ENCODE assay signal across 8 mouse cellular contexts in the genomic region with DNA sequence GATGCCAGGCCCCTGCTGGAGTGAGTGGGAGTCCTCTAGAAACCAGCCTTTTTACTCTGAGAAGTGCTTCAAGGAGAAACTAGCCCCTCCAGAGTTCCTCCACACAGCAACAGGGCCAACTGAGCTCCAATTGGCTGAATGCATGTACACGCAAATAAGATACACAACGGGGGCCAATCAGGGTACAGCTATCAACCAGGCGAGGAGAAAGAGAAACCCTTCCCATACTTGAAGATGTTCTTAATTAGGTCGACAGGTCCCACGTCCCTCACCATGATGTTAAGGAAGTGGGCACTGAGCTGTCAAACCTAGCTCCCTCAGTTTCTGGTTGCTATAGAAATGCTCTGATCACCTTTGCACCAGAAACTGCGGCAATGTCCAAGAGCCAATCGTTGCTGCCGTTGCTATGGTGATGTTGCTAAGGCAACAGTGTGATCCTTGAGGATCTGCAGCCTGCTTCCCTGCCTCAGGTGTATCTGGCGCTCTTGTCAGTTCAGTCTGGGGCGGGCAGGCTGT. TPM values are rescaled to one million over a fixed set of nuclear protein-coding genes. Genes with fewer than 3 reads are reported as not detected.
DNase-seq lines count a peak whose midpoint lies in the region; ATAC-seq and TF ChIP-seq lines count a peak whose summit lies in the region.

No protein-coding gene starts in this region.

- WGBS in heart, embryonic 15.5 days = 8% methylated on average over 10 of the region's 10 CpGs
- WGBS in small intestine, adult 2 months = 14% methylated on average over 10 of the region's 10 CpGs

- no peaks in the 10 kb centered on the region for H3K36me3 ChIP-seq in heart, embryonic 15.5 days
- no peaks in the 10 kb centered on the region for H3K36me3 ChIP-seq in small intestine, adult 2 months (ENCODE audit: control insufficient read depth, insufficient read depth, low read length)

- intact Hi-C loops in heart, postnatal 36 days (cut with DNase I) = no loop called here

- H3K9ac ChIP-seq in heart, embryonic 15.5 days = no peak overlapping the region

- peaks cover 36% of the 10 kb centered on the region for H3K4me1 ChIP-seq in heart, embryonic 15.5 days (replicated peaks)
- H3K4me1 ChIP-seq in small intestine, adult 2 months (ENCODE audit: control insufficient read depth, insufficient read depth, insufficient read length, low read length) = peaks cover 29% of the 10 kb centered on the region

- TF ChIP-seq CTCF in small intestine, adult 2 months (IDR thresholded peaks at IDR 0.05; ENCODE audit: extremely low read depth, insufficient read length, insufficient replicate concordance, low read depth, low read length) = no peak

- no peak for TF ChIP-seq POLR2A in small intestine, adult 2 months (IDR thresholded peaks at IDR 0.05; ENCODE audit: low read depth, low read length)

- no peaks in the 10 kb centered on the region for H3K9me3 ChIP-seq in heart, embryonic 15.5 days (replicated peaks)

- no peak for DNase-seq in heart, postnatal 36 days
- DNase-seq in cerebellum, adult 8-10 months = peak; percentile 50
- peak; percentile 76 for DNase-seq in forelimb bud, embryonic 11.5 days (ENCODE audit: low read depth, low spot score)
- DNase-seq in left cerebral cortex, adult 11 months (ENCODE audit: low spot score) = peak; percentile 74
- no peak for DNase-seq in urinary bladder, postnatal 25 days (ENCODE audit: low spot score)

- peaks cover 5% of the 10 kb centered on the region; the same call in 1 of the 2 replicates for H3K27me3 ChIP-seq in heart, embryonic 15.5 days
- no peaks in the 10 kb centered on the region for H3K27me3 ChIP-seq in small intestine, adult 2 months (ENCODE audit: control insufficient read depth, insufficient read depth, low read length)

- no peak overlapping the region for H3K4me3 ChIP-seq in heart, embryonic 15.5 days
- peak overlapping the region; percentile 14; the same call in 1 of the 2 replicates for H3K4me3 ChIP-seq in small intestine, adult 2 months (ENCODE audit: low read depth, low read length)

- no peak overlapping the region for H3K27ac ChIP-seq in heart, embryonic 15.5 days
- H3K27ac ChIP-seq in small intestine, adult 2 months (ENCODE audit: insufficient read depth, low read depth, low read length) = no peak overlapping the region

- peak overlapping the region; percentile 20; the same call in 1 of the 2 replicates for H3K4me2 ChIP-seq in heart, embryonic 15.5 days

- ATAC-seq in heart, embryonic 15.5 days (replicated peaks; ENCODE audit: insufficient number of reproducible peaks, insufficient read depth, low FRiP score, low read depth) = no peak
- ATAC-seq in megakaryocyte progenitor cell, adult 5-6 weeks (replicated peaks; ENCODE audit: poor library complexity) = peak; percentile 57

RNA-seq across cellular contexts. Expression of gene Hdac11, which starts 2.9 kb away (rescaled TPM):
- polyA plus RNA-seq in heart, embryonic 15.5 days (2015; fragmentation: Nextera tagmentation; extraction: Ambion mirVana) = 8.7 and 10.4 TPM in 2 replicates
- 10 to 100 TPM; 15.7 to 16.7 TPM for total RNA-seq in heart, postnatal 36 days (2021)
- 0.77 and 1.1 TPM in 2 replicates for total RNA-seq in megakaryocyte progenitor cell, adult 5-6 weeks (2015)
- 1.2 and 1.4 TPM in 2 replicates for total RNA-seq in megakaryocyte progenitor cell, adult 5-6 weeks (2017)
- 13.4 and 24.0 TPM in 2 replicates for polyA plus RNA-seq in small intestine, adult 2 months (2012; rRNA removed)

RNA-seq across cellular contexts. Expression of gene Nup210, which starts 37.0 kb away (rescaled TPM):
- 6.2 and 12.0 TPM in 2 replicates for polyA plus RNA-seq in heart, embryonic 15.5 days (2015; fragmentation: Nextera tagmentation; extraction: Ambion mirVana)
- total RNA-seq in heart, postnatal 36 days (2021) = 1 to 10 TPM; 2.3 to 4.8 TPM
- 157 and 167 TPM in 2 replicates for total RNA-seq in megakaryocyte progenitor cell, adult 5-6 weeks (2015)
- 173 and 176 TPM in 2 replicates for total RNA-seq in megakaryocyte progenitor cell, adult 5-6 weeks (2017)
- 25.9 and 28.9 TPM in 2 replicates for polyA plus RNA-seq in small intestine, adult 2 months (2012; rRNA removed)

RNA-seq across cellular contexts. Expression of gene Fbln2, which starts 58.6 kb away (rescaled TPM):
- polyA plus RNA-seq in heart, embryonic 15.5 days (2015; fragmentation: Nextera tagmentation; extraction: Ambion mirVana) = 156 and 255 TPM in 2 replicates
- total RNA-seq in heart, postnatal 36 days (2021) = 10 to 100 TPM; 65.7 to 83.2 TPM
- total RNA-seq in megakaryocyte progenitor cell, adult 5-6 weeks (2015) = not detected in 2 replicates
- total RNA-seq in megakaryocyte progenitor cell, adult 5-6 weeks (2017) = not detected in 2 replicates
- 19.6 and 24.9 TPM in 2 replicates for polyA plus RNA-seq in small intestine, adult 2 months (2012; rRNA removed)

Comparison
In these comparisons a context has a peak if more than half of its experiments do, and no peak if none do; other contexts are left out.
1. DNase-seq: peak in cerebellum, adult 8-10 months (single experiment), forelimb bud, embryonic 11.5 days (single experiment) and left cerebral cortex, adult 11 months (single experiment); none in heart, postnatal 36 days (0 of 2) and urinary bladder, postnatal 25 days (single experiment).
2. RNA of gene Hdac11, which starts 2.9 kb away (total RNA-seq): 15.7 to 16.7 TPM in heart, postnatal 36 days; 0.77 to 1.4 TPM in megakaryocyte progenitor cell, adult 5-6 weeks; every median in the first group is over 4 times any median in the second.
3. RNA of gene Nup210, which starts 37.0 kb away (total RNA-seq): 157 to 176 TPM in megakaryocyte progenitor cell, adult 5-6 weeks; 2.3 to 4.8 TPM in heart, postnatal 36 days; every median in the first group is over 10 times any median in the second.
4. RNA of gene Fbln2, which starts 58.6 kb away (total RNA-seq): 65.7 to 83.2 TPM in heart, postnatal 36 days; not detected in megakaryocyte progenitor cell, adult 5-6 weeks; every median in the first group is over 10 times any median in the second.